Mouse (Mus musculus): Measurements from ENCODE around the gene Gm42791. TPM values are rescaled to one million over a fixed set of nuclear protein-coding genes. Genes with fewer than 3 reads are reported as not detected.

The Gm42791 gene
- not detected for polyA plus RNA-seq (2014; fragmentation: Illumina TruSeq; extraction: RNeasy Lipid Tissue Mini Kit (QIAGEN cat#74804); ENCODE audit: low replicate concordance)

GRCm38 (mm10) chr5:148994706-148995414 is at the start of gene Gm42791:
TSS of gene Gm42791 (minus strand) at chr5:148995147.

GRCm38 (mm10) chr5:148929116-148929449 is 65.9 kb downstream of the Gm42791 start, which contains the start of gene Katnal1:
TSS of gene Katnal1 (minus strand) at chr5:148929320.

Other genes starting within 250 kb of the Gm42791 start
- 0.82 TPM for gene Katnal1, start 65.8 kb downstream of the Gm42791 start, polyA plus RNA-seq (2014; fragmentation: Illumina TruSeq; extraction: RNeasy Lipid Tissue Mini Kit (QIAGEN cat#74804); ENCODE audit: low replicate concordance)
- gene Uspl1, start 189.2 kb upstream of the Gm42791 start, polyA plus RNA-seq (2014; fragmentation: Illumina TruSeq; extraction: RNeasy Lipid Tissue Mini Kit (QIAGEN cat#74804); ENCODE audit: low replicate concordance) = 16.6 TPM
- gene Hmgb1, start 189.3 kb upstream of the Gm42791 start, polyA plus RNA-seq (2014; fragmentation: Illumina TruSeq; extraction: RNeasy Lipid Tissue Mini Kit (QIAGEN cat#74804); ENCODE audit: low replicate concordance) = 725 TPM